Mouse (Mus musculus) heart, postnatal 4 days (tissue): ENCODE measurements around the gene Lif. TPM values are rescaled to one million over a fixed set of nuclear protein-coding genes. Genes with fewer than 3 reads are reported as not detected.

Experiments
- DNase-seq: peaks from one replicate; pipeline ENCODE4 v3.0.0; 2021
- total RNA-seq, 2 experiments: library from RNA; stranded (reverse); gene quantifications; 2 replicates each; pipeline ENCODE4 v1.2.3; 2021

The Lif gene
- total RNA-seq, 2 experiments from 2014 or later = 1.8 to 2.0 TPM

DNA sequence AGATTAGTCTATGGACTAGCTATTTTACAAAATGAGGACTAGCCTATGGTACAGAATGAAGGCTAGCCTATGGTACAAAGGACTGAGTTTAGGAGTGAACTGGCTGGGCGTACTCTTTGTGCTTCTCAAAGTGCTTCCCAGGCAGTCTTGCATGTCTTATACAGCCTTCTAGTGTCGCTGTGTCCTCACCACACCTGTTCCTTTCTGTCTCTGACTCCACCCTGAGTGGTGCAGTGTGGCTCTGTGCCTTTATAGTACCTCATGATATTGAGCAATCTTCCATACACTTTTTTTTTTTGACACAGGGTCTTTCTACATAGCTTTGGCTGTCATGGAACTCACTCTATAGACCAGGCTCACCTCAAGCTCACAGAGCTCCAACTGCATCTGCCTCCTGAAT, 25.9 kb upstream of the Lif start:
- no peak for DNase-seq

DNA sequence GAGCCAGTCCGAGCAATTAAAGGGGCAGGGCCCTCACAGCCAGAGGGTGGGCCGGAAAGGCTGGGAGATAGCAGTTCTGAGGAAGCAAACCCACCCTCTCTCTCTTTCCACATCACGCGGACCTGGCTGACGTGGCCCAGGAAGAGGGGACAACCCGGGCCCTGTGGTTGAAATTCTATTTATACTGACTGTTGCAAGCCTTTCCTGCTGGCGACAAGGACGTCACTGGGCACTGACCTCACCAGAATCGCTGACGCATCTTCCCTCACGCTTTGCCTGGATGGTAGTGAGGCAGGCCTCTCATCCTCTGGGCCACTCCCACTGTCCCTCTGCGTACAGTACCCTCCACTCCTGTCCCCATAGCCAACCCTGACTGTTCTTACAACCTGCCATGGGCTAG, 24.7 kb upstream of the Lif start:
- DNase-seq = no peak

DNA sequence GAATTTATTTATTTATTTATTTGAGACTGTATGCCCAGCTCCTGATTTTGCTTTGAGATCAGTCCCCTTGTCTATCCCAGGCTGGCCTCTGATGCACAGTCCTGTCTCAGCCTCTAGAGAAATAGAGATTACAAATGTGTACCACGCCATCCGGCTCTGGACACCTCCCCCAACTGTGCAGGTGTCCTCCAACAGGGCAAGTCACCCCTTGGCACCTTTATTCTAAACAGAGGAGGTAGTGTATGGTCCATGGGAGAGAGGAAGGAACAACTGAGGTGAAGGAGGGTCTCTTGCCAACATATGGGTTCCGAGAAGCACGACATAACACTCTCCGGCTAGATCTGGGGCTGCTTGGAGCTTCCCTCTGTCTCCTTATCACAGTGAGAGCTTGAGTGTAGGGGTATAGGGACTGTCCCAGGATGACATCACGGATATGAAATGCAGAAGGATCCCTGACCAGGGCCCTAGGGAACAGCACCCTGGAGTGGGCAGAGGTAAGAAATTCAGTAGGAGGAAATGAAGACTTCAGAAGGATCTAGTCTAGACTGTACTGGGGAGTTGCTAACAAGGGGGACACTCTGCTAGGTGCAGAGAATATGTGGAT, 22.2 kb upstream of the Lif start:
- no peak for DNase-seq

DNA sequence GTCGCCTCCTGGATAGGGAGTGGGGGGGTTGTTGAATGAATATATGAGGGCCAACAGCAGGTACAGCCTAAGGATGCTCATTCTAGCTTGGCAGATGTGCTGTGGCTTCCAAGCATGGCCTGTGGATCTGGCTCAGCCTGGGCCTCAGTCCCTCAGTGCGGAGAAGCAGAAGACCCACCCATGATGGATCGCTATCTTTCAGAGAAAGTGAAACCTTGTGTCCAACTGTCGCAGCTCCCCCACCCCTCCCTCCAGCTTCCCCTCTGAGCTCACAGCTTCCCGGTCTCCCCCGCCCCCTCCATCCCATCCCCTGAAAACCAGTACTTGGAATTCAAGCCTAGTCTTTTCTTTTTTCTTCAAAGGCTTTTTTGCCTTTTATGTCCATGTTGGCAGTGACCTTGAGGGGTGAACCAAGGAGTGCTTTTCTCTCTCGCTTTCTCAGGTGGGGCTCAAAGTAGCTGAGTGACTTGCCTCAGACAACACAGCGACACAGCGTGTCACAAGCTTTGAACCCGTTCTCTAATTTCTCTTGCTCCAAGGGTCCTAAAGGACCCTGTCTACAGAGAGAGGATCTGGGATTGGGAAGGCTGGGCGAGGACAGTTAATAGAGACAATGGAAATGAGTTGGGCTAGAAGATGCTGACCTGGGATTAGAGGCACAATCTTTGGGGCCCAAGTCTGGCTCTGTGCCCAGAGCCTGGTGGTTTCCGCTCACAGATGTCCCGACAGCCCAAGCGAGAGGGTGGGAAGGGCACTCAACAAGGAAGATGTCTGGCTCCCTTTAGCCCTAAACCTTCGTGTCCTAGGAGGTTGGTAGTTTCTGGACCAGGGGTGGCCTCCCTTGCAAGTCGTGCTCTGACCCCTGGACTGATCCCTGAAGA, 21.5 kb upstream of the Lif start, which contains the start of gene Osm:
Osm (plus strand) TSS at position 756 of the 881 bp plus-strand sequence.
- DNase-seq = no peak

DNA sequence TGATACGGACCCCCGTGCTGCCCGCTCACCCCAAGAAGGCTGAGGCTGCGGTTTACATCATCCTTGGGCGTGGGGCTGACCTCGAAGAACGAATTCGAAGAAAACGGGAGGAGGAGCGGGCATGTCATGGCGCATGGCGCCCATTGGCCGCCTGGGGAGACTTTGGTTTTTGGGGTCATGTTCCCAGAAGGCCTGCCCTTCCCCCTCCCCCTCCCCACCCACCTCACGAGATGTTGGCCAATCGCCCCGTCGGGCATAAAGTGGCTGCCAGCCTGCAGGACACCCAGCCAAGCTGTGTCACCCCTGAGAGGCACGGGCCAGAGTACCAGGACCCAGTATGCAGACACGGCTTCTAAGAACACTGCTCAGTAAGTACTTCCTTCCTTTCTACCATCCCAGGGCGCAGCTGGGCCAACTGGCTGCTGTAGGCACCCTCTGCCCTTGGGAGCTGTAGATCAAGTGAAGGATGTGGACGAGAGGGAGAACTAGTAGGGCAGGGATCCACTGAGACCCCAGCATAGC, 20.8 kb upstream of the Lif start:
- no peak for DNase-seq

DNA sequence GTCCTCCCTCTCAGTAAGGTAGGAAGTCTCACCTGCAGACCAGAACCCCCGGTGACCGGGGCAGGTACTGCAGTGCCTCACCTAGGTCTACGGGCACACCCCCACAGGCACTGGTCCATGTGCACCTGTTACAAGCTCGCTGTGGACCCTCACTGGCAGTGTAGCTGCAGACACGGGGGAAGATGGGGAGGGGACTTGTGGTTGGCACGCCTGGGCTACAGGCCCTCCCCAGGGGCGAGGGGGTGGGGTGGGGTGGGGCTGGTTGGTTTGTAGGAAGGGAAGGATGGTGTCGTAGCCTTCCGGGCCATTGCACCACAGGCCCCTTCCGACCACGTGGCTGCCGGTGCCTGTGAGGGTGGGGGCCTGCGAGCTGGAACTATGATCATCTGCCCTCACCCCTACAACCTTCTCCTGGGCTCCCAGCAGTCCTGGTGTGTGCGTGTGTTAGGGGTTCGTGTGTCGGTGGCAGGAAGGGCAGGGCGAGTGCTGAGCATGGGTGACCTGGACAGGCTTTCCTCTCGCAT, 19.9 kb upstream of the Lif start:
- no peak for DNase-seq

DNA sequence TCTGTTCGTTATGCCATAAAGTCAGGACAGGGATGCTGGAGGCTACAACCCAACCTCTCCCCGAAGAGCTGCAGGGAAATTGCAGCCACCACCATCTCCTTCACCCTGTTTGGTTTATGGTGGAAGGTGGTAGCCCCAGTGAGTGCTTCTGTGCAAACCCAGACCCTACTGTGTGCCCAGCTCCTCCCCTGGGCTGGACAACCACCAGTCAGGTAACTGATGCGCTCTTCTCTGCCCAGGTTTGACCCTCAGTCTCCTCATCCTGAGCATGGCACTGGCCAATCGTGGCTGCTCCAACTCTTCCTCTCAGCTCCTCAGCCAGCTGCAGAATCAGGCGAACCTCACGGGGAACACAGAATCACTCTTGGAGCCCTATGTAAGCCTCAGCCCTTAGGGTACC, 19.2 kb upstream of the Lif start:
- no peak for DNase-seq

DNA sequence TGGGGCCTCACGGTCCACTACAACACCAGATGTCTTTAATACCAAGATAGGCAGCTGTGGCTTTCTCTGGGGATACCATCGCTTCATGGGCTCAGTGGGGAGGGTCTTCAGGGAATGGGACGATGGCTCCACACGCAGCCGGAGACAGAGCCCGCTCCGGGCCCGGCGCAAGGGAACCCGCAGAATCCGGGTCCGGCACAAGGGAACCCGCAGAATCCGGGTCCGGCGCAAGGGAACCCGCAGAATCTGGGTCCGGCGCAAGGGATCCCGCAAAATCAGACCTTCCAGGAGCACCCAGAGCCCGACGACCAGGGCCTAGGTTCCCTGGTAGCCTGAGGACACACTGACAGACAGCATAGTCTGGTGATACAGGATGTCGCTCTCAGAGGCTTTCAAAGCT, 17.7 kb upstream of the Lif start:
- no peak for DNase-seq

DNA sequence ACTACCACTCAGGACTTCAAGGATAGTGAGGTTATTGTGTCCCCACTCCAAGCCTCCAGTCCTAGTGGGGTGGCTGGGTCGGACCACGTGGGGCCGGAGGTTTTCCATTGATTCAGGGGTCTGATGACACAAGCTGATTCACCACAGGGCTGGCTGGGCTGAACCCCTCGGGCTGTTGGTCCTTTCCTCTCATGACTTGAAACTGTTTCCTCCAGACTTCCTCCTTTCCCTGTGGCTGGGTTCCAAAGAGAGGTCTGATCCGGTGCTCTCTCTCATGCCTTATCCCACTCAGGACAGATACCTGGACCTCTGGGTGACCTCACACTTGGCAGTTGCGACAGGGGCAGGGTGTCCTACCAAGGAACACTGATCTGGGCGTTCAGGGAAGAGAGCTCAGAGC, 17.2 kb upstream of the Lif start:
- no peak for DNase-seq

DNA sequence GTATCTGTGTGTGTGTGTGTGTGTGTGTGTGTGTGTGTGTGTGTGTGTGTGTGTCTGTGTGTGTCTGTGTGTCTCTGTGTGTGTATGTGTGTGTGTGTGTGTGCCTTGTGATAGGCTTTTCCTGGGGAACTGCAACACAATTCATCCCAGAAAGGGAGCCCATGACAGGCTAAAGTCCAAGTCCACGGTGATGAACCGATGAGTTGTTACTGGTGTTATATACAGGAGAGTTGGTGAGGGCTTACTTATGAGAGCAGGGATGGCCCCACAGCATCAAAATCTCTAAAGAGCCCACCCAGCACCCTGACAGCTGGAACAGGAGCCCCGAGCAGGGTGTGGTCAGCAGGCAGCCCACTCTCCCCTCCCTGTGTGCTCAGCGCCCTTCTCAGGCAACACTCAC, 16.2 kb upstream of the Lif start:
- DNase-seq = no peak

DNA sequence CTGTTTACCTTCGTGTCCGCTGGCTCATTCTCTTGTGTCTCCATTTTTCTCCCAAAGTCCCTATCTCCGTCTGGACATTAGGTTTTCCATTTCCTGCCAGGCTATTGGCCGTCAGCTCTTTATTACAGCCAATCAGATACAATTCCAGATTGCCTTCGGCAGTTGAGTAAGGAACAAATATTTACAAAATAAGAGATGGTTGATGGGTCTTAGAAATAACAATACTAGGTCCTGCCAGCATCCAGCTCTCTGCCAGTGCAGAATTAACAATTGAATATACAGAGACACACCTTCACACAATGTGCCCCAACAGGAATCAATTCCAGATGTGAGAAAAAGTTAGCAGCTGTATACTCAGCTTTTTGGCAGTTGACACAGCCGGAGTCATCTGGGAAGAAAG, 11.2 kb upstream of the Lif start:
- no peak for DNase-seq

DNA sequence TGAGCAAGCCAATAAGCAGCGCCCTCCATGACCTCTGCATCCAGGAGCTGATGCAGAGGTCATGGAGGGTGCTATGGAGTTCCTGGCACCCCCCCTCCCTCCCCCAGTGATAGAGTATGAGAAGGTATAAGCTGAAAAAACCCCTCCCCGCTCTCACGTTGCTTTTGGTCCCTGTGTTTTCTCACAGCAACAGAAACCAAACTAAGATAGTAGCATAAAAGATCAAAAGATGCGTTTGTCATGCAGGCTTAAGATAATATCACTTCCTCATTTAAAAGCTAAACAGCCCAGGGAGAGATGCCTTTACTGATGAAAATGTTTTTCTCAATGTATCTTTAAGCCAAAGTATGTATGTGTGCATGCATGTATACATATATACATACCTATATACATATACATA, 10.7 kb upstream of the Lif start:
- no peak for DNase-seq

DNA sequence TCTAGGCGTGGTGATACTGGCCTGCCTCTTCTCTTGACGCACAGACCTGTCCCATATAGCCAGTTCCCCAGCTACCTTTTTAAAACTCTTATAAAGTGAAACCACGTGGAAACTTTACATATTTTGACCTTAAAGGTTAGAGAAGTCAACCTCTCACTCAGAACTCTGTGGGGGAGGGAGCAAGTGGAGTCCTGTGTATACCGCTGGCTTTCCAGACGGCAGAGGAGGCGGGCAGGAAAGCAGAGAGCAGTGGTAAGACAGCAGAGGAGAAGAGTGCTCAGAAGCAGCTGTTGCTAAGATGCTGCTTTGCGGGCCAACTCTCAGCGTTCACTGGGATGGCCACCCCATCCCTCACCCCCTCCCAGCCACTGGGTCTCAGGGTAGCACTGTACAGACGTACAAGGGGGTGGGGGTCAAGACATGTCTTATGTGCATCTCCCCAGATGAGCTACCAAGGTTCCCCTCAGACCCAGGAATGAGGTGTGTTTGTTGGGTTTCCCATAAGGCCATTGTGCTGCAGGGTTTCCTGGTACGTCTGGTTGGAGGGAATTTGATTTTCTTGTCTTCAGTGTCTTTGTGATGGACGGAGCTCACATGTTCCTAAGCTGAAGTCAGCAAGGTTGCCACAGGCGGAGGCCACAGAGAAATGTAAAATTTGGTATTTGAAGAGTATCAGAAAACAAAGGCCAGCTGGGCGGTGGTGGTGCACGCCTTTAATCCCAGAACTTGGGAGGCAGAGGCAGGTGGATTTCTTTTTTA, 10.0 kb upstream of the Lif start:
- DNase-seq = no peak

DNA sequence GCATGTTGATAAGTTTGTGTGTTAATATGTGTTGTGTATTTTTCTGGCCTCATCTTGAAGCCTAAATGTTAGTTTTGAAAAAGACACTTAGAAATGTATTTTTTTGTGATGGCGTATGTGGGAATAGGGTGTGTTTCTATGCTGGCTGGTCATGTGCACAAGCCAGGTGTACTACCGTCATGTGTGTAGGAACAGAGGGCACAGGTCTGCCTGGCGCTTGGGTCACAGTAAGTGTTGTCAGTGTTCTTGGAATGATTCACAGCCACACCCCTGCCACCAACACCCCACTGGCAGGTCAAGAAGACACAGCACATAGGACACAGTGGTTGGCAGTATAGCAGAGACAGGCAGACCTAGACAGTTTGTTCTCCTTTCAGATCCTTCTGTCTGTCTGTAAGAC, 8.2 kb upstream of the Lif start:
- no peak for DNase-seq

DNA sequence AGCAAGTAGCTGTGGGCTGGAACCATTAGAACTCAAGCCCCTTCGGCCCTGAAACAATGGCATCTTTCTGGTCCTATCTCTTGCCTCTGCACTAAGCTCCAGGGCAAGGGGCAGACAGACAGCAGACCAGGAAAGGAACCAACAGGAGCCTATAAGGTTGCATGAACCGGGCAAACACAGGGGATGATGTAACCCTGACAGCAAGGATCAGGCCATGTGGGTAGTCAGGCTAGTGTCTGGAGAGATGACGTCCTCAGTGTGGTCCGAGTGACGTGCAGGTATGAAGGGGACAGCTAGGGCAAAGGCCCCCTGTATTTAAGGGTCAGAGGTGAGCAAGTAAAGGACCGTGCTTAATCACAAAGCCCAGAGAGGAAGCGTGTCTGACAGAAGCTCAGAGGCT, 7.1 kb upstream of the Lif start:
- no peak for DNase-seq

DNA sequence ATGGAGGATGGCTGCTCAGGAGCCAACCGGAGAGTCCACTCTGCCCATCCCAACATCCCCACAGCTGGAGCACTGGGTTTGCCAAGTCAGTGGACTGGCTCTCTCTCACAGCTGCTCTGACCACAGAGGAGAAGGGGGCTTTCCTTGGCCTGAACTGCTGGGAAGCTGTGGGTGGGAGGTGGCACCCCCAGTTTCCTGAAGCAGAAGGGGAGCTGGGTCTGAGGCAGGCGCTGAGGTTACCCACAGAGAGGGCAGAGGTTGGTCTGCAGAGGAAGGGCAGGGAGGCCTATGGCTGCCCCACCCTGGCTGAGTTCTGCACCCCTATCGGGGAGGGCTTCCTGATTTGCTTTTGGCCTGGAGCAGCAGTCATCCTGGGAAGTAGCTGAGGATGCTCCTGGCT, 6.0 kb upstream of the Lif start:
- DNase-seq = no peak

DNA sequence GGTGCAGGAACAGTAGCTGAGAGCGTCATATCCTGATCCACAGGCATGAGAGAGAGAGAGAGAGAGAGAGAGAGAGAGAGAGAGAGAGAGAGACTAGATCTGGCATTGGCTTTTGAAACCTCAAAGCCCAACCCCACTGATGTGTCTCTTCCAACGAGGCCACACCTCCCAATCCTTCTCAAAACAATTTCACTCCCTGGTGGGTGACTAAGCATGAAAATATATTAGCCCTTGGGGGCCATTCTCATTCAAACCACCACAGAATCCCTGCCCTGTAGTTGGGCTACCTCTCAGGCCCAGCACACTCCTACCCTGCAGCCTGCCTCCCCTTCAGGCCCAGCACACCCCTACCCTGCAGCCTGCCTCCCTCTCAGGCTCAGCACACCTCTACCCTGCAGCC, 4.5 kb upstream of the Lif start:
- DNase-seq = no peak

DNA sequence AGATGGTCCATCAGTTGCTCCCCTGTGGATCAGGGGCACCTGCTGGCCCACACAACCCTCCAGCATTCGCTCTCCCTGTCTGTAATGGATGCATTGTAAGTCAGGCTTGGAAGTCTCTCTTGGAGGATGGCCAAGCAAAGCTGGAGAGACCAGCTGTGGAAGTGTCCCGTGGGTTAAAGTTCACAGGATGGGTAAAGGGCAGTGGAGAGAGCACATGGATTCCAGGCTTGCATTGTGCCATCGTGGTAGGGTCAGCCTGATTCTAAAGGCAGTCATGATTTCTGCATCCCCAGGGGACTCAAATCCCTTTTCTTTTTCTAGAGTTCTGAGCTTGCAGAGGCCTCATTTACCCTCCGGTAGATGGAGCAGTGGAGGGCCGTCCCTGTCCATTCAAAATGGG, 399 bp downstream of the Lif start:
- no peak for DNase-seq

DNA sequence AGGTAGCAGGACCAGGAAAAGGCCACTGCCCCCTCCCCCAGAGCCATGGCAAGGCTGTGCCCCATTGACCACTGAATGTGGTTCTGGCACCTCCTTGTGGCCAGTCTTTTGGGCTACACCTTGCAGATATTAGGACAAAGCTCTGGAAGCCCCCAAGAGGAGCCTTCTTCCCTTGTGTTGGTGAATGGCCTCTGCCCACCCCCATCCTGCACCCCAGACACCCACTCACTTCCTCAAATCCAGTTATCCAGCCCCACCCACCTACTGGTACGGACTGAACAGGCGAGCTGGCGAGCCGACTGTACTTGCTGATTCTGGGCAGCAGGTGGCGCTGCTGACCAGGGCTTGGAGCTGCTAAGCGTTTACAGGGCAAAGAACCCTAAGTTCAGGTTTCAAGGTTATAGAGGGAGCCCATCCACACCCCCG, 1.3 kb downstream of the Lif start:
- DNase-seq = peak; percentile 90

DNA sequence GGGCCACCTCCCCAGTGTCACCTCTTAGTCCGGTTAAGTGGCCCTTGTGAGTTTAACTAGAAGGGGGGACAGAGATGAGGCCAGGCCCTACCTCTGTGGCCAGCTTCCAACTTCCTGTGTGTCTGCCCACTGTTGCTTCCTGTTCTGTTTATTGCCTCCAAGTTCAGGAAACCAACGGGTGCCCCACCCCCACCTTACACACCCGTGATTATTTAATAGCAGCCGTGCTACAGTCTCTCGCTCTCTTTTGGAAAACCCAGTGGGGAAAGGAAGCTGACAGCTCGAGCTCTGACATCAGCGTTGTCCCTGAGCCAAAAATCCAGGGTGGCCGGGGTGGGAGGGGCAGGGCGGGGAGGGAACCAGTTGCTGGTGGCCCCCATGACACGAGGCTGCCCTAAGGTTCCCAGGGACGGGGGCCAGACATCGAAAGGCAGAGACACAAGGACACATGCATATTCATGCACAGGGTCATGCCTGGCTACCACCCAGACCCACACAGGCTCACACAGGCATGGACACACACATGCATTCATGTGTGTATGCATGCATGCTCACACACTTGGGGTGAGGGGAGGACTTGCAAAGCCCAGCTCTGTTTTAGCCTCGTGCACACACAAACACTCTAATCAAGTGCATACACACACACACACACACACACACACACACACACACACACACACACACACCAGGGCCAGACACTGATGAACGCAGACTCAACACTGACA, 3.3 kb downstream of the Lif start:
- peak; percentile 77 for DNase-seq

DNA sequence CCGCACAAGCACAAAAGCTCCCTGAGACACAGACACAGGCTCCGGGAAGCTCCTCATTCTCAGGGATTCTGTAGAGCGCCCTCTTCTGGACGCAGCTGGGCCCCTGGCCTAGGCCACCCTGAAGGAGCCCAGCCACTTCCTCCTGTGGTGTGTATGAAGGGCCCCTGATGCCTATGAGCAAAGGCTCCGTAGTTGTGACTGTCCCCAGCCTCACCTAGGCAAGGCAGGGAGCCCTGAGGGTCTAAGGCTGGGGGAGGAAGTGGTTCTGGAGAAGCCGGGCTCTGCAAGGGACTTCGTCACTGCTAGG, 3.8 kb downstream of the Lif start:
- DNase-seq = peak; percentile 77

DNA sequence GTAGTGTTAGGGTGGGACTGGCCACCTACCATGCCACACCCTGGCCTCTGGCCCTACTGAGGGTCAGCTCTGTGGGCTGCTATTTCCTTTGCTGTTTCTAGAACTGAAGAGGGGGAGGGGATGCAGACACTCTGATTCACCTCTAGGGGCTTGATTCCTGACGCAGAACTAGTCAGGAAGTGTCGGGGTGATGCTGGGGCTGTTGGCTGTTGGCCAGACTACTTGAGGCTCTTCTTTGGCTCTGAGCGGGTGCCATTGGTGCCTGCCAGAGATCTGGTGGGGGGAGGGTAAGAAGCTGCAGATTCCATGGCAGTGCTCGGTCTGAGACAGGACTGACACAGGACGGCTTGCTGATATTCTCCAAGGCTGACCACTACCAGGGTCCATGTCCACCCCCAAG, 4.6 kb downstream of the Lif start:
- peak; percentile 87 for DNase-seq

DNA sequence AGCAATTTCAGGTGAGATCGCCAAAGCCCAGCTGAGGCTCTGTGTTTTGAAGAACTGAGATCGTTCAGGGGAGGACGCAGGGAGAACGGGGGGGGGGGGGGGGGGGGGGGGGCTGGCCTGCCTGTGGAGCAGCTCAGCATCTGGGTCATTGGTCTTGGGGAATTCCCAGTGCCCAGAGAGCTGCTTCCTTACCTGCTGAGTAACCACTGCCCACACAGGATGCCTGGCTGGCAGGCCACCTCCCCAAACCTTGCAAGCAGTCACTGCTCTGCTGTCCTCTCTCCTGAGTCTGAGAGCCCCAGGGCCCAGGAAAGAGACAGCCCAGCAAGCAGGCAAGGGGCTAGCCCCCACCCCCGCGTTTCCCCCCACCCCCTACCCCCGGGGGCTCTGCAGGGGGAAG, 5.5 kb downstream of the Lif start:
- no peak for DNase-seq
